Mouse (Mus musculus) telencephalon, adult 2 months (tissue): Measurements from ENCODE around the gene Gper1.
A peak's percentile ranks its signal among the peaks of the same experiment; 100 is the strongest.

Experiments used
- DNase-seq: peaks from one replicate; pipeline ENCODE4 v3.0.0-alpha.2; 2011; ENCODE audit warnings: low read depth, low spot score

The Gper1 gene

DNA sequence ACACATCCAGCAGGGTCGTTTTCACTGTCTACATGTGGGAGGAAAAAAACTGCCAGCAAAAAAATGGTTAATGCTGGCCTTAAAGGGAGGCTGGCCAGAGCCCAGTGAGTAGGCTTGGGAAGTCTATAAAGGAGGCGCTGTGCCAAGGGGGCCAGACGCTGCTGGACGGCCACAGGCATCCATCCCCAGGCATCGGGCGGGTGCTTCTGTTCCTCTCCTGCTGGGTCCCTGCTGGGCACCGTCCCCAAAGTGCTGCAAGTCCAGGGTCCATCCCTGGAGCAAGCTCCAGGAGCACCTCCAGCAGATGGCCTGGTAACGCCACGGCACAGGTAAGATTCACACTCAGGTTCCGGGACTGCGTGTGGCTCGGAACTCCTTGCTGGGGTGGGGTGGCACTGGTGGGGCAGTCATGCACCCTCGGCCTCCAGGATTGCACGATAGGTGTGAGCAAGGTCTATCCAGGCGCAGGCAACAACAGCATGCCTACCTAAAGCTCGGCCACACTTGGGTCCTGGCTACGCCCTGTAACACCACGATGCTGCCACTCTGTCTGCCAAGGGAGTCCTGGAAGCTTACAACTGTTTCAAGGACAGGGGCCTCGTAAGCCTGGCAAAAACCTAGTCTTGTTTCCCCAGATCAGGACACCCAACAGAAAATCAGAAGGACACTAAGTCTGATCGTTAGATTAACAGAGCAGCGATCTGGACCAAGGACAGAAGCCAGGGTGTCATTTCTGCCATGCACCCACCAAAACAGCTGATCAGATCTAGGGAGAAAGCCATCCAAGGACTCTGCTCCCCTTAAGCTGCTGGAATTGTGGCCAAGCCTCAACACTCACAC, at the start of gene Gper1:
Gper1 (plus strand) TSS at position 126 of the 840 bp plus-strand sequence.
- DNase-seq = no peak

DNA sequence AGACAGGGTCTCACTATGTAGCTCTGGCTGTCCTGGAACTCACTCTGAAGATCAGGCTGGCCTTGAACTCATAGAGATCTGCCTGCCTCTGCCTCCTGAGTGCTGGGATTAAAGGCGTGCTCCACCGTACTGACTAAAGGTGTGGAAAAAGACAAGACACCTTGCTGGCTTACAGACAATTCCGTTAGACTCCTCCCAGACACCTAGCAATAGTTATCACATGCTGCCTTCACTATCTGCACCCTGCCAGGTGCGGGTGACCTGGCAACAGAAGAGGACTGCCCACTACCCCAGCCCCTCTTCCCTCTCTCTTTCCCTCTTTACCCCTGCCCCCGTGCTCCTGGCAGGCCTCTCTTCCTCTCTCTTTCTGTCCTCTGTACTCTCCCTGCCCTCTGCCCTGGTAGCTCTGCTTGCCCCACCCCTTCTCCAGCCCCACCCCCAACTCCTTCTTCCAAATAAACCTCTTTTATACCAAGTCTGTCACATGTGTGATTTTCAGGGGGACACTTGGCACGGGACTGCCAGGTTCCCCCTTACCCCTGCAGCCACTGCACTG, 49.0 kb upstream of the Gper1 start:
- DNase-seq = no peak

GRCm38 (mm10) chr5:139374841-139375240, 48.1 kb upstream of the Gper1 start:
- DNase-seq = no peak

DNA sequence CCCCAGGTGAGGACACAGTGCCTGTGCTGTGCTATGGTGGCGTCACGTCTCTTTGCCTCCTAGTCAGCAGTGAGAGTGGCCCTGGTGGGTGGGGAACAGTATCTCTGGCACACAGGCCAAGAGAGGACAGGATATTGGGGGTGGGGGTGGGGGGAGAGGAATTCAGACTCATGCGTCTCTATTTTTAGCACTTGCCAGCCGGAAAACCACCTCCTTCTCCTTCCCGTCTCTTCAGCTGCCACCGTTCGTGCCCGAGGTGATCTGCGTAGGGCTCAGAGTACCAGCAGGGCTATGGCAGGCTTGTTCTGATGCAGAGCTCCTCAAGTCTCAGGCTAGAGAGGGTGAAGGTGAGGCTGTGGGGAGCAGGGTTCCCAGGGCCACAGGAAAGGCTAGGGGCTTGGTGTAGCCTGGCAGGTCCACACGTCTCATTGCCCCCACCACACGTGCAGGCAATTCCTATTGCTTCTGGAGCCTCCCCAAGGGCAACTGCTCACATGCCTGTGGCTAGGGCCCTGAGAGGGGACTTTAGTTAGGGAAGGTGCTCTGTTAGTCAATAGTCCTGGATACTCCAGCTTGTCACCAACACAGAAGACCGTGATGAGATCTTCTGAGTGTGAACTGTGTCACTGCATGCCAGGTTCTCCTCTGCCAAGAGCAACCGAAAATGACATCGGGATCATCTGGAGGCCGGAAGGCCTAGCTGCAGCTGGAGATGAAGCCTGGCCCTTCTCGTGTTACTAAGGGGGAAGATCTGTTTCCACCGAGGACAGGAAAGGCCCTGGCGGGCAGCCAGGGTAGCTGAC, 45.3 kb upstream of the Gper1 start, which contains the start of gene Gpr146:
Gpr146 (plus strand) TSS at position 230 of the 803 bp plus-strand sequence.
- no peak for DNase-seq

GRCm38 (mm10) chr5:139378271-139378556, 44.7 kb upstream of the Gper1 start:
- DNase-seq = no peak

DNA sequence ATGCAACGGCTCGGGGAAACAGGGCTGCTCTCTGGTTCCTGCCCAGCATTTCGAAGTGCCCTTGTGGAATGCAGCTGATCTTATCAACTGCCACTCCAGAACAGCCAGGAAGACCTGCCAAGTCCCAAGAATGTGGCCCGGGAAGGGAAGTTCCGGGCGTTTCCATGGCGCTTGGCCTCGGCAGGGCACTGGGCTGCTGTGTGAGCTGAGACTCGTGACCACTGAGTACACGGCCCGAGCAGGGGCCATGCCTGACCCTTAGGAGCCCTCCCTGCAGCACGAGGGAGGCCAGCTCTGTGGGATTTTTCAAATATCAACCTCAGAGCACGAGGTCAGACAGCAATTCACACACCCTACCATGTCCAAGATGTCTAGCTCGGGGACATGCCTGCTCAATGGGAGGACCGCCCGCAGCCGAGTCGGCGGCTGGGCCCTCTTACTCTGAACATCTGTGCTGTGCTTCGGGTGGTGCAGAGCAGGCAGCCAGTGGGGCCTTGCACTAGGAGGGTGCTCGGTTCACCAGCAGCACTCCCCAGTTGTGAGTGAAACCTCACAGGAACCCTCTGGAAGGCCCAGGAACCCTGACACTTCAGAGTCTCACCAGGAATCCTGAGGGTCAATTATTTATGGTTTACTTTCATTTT, 43.8 kb upstream of the Gper1 start:
- no peak for DNase-seq

DNA sequence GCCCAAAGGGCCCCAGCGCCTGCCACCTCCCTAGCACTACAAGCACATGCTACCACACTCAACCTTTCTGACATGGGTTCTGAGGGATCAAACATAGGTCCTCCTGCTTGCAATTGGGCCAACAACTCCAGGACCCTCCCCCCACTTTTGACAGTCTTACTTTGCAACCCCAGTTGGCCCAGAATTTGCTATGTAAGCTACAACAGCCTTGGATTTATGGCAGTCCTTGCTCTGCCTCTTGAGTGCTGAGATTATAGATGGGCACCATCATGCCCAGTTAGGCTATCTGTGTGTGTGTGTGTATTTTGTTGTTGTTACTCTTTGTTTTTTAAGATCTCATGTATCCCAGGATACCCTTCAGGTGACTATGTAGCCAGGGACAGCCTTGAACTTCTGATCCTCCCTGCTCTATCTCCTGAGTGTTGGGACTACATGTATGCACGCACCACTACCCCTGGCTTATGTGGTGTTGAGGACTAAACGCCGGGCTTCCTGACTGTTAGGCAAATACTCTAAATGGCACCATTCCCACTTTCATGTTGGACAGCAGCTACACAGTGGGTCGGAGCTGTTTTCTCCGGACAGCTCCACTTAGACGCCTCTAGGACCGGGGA, 43.1 kb upstream of the Gper1 start:
- DNase-seq = no peak

DNA sequence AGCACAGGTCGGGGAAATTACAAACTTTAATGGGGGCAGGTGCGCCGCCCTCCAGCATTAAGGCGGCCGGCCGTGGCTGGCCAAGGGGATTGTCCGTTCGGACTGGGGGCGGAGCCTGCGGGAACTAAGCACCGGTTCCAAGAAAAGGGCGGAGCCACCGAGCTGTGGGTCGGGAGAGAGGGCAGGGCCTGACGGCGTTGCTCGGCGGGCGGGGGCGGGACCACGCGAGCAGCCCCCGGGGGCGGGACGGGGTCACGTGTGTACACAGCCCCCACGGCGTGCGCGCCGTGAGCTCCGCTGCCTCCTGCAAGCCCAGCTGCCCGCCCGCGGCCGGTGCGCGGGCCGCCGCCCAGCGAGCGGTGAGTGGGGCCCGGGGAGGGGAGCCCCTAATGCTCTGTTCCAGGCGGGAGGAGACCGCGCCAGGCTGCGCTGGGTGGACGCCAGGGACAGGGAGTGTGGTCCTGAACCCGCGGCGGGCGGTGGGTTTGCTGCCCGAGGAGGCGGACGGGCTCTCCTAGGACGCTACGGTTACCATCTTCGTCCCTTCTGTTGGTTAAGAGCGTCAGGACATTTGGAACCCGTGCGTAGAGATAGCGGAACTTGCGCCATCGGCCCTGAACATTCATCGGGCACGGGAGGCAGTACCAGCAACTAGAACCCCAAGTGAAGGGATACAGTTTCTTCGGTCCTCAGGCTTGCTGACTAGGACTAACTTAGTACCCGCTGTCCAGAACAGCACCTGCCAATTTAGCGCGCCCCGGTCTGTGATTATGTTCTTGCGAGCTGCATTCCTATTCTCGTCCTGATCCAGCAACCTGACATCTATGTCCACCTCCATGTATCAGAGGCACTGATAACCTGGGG, 42.3 kb upstream of the Gper1 start:
- peak; percentile 76 for DNase-seq

DNA sequence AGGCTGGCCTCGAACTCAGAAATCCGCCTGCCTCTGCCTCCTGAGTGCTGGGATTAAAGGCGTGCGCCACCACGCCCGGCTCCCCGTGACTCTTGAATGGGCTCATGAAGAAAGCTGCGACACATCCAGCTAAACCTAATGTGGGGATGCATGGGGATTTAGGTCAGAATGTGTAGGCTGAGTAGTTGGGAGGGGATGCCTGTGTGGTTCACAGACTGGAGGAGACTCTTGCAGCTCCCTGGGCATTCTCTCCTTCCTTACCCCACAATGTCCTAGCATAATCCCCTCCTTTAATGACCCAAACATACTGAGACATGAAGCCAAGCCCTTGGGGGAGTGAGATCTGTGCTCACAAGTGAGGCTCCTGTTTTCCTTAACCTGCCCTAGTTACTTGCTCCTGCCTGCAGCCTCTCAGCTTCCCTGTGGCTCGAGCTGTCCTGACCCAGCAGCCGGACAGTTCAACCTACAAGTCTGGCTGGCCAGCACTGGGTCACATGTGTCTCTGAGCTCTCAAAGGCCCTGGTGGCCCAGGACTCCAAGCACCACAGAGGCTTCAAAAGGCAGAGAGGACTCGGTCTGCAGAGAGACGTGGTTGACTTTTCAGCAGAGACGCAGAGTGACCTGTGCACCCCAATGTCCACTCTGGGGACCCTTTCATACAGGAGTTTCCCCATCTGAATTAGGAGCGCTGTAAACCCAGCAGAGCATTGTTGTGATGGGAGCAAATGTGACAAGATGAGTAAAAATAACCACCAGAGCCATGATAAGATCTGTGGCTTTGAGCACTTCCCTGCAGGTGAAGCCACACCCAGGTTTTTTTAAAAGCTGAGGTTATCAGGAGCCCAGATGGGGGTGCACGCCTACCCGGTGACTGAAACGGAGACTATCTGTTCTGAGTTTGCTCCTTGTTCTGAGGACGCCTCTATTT, 41.1 kb upstream of the Gper1 start:
- DNase-seq = no peak

DNA sequence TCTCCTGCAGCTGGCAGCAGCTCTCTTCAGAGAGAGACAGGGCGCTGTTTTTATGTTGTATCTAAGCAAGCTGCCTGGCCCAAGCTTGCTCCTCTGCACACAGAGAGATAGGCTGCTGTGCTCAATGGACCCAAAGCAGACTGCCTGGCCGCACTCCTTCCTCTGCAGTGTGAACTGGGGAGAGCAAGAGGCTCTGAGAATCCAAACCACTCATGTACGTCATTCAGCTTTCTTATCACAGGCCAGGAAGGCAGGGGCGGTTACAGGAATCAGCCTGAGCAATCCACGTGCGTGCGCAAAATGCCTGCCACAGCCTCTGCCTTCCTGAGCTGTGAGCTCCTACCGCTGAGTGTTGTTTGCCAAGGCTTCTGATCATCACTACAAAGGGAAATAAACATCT, 40.2 kb upstream of the Gper1 start:
- DNase-seq = peak; percentile 70

DNA sequence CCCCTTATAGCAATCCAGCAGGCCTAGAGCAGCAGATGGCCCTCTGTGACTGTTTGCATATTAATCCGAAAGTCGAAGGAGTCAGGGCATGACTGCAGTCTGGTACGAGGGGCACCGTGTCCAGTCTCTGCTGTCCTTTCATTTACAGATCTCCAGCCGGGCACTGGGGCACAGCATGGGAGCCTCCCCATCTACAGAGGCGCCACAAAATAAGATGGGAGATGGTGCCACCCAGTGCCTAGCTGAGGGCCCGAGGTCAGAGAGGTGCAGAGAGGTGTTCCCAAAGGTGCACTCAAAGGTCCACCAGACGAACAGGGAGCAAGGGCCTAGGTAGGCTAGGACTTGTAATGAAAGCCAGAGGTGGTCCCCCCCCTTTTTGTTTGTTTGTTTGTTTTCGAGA, 39.7 kb upstream of the Gper1 start:
- no peak for DNase-seq

DNA sequence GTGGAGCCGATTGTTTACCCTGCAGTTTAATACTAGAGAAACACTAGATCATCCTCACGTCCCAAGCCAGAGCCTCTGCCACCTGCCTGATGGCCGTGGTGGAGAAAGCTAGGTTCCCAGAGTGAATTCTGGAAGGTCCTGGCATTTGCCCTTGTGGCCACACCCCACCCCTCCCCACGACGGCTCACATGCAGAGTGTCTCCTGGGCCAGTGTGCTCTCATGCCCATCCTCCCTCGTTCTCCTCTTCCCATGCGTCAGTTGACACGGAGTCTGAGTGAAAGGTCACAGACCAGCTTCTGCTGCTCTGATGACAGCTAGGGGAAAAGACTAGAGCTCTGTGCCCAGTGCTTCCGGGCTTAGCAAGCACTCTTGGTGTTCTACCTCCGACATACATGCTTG, 38.4 kb upstream of the Gper1 start:
- DNase-seq = no peak

GRCm38 (mm10) chr5:139386047-139386446, 36.9 kb upstream of the Gper1 start:
- DNase-seq = no peak

DNA sequence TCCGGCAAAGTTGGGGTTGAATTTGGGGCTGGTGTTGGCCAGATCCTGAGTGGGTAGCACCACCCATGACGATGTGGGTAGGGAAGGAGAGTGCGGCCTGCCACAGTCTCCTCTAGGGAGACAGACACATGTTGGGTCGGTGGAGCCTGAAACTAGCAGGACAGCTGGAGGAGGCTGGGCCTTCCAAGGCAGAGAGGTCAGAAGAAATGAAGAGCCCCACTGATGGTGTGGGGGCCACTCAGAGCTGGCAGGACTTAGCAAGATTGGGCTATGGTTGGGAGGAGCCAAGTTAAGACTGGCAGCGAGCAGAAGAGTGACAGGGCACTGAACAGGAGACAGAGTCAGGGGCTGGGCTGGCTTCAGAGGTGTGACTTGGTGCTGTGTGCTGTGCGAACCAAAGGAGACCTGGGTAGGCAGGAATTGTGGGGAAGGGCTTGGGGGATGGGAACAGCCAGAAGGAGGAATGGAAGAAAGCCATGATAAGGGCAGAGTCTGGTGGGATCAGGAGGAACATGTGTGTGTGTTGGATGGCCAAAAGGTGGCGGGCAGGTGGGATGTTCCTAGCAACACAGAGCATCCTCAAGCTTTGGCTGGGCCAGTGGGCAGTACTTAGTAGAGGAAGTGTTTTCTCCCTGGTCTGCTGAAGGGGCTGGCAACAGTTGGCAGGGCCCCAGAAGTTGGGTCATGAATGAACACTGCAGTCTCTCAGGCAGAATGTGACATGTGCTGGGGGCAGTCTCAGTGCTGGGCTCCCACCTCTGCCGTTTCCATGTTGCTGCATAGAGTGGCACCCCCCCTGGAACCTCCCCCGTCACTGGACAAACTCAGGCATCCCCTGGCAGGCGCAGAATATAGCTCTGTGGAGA, 35.4 kb upstream of the Gper1 start:
- no peak for DNase-seq

GRCm38 (mm10) chr5:139388195-139388570, 34.8 kb upstream of the Gper1 start:
- DNase-seq = no peak

DNA sequence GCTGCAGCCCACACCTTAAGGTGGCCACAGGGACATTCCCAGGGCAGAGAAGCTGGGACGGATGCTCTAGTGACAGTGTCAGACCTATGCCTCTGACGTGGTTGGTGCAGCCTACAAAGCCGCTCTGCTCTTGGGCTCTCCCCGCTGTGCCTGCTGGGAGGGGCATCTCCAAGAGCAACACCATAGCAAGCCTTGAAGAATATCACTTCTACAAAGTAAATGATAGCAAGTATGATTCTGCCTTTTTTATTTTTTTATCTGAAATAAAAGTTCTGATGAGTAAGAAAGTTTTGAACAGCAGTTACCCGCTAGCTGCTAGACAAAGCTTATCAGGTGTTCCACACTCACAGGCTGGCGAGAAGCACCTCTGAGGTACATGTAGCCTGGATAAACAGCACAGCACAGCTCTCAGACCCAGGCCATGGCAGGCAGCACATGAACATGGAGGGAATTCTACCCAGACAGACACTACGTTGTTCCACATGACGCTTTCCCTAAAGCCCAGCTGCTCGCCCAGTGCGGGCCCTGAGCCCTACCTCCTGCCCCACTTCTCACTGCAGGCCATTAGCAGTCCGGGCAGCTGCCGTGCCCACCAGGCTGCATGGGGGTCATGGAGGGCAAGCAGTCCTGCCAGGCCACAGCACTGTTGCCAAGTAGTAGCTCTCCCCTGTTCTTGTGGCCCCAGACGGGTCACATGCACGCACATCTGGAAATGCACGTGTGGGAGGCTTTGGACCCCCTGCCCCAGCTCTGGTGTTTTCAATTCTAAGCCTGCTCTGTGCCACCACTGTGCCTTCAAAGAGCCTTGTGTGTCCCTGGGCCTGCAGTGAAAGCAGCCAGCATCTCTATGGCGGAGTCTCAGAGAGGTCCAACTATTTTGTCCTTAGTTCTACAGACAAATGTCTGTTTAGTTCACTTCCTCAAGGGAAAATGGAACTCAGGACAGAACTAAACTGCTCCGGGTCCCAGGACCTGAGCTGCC, 34.0 kb upstream of the Gper1 start:
- DNase-seq = no peak

GRCm38 (mm10) chr5:139389676-139390061, 33.3 kb upstream of the Gper1 start:
- no peak for DNase-seq
